Mouse (Mus musculus) olfactory bulb, adult 2 months (tissue): ENCODE results near the gene Cnn1.

Experiments
- CTCF ChIP-seq: fragments of 200-500 bp; IDR thresholded peaks from 2 replicates; pipeline ENCODE4 v1.5.1; 2012; ENCODE audit warnings: low read depth, mild to moderate bottlenecking, low read length, moderate library complexity; ENCODE audit not compliant: insufficient read depth
- POLR2A ChIP-seq: fragments of 200-500 bp; IDR thresholded peaks from 2 replicates; pipeline ENCODE4 v1.6.1; 2012; ENCODE audit warnings: mild to moderate bottlenecking, low read depth, low read length, moderate library complexity; ENCODE audit not compliant: insufficient read depth

- TF ChIP-seq CTCF (no peak), POLR2A (no peak)
Measured at GRCm38 (mm10) chr9:22069881-22070553, 29.0 kb upstream of the Cnn1 start.
